Mouse (Mus musculus) CH12.LX (cell line): ENCODE measurements around the gene H2-Eb2. TPM values are rescaled to one million over a fixed set of nuclear protein-coding genes. Genes with fewer than 3 reads are reported as not detected.
A peak's percentile ranks its signal among the peaks of the same experiment; 100 is the strongest.

Experiments used
- DNase-seq: peaks from one replicate; pipeline ENCODE4 v3.0.0-alpha.2; 2013; ENCODE audit errors: extremely low read depth
- H3K27ac ChIP-seq: 2 replicates; pipeline ENCODE4 v1.5.1; 2012; ENCODE audit warnings: low read depth, mild to moderate bottlenecking, control low read depth, moderate library complexity; ENCODE audit not compliant: insufficient read depth
- H3K27me3 ChIP-seq: replicated peaks from 2 replicates; pipeline ENCODE3; 2012; ENCODE audit warnings: inconsistent platforms
- H3K36me3 ChIP-seq, 2 experiments: replicated peaks in 1 of 2; 2 replicates each; pipeline versions ENCODE3 to v1.6.1; 2012; ENCODE audit warnings: inconsistent platforms in 1 of 2, low read length in 1 of 2, mild to moderate bottlenecking in 1 of 2, mixed read lengths in 1 of 2, moderate library complexity in 1 of 2; ENCODE audit not compliant: control insufficient read depth in 1 of 2, insufficient read depth in 1 of 2
- H3K4me1 ChIP-seq, 2 experiments: 2 replicates each; pipeline ENCODE4 v1.6.1; 2012; ENCODE audit warnings: inconsistent platforms in 1 of 2, moderate library complexity in 1 of 2; ENCODE audit not compliant: insufficient read depth in 2 of 2, control insufficient read depth in 1 of 2
- H3K4me2 ChIP-seq: 2 replicates; pipeline ENCODE4 v1.6.1; 2012; ENCODE audit warnings: low read depth, mild to moderate bottlenecking, control low read depth; ENCODE audit not compliant: poor library complexity, insufficient read depth, severe bottlenecking
- H3K4me3 ChIP-seq, 3 experiments: fragments of 150-350 bp in 1 of 3; sonication (generic) in 1 of 3; replicated peaks in 1 of 3; 2 replicates each; pipeline versions ENCODE3 to v1.5.1; 2011 to 2012; ENCODE audit warnings: low read depth in 2 of 3, low read length in 2 of 3, mild to moderate bottlenecking in 2 of 3, moderate library complexity in 2 of 3, control low read depth in 1 of 3, improper control_type of control experiment in 1 of 3, inconsistent platforms in 1 of 3, mixed read lengths in 1 of 3; ENCODE audit not compliant: poor library complexity in 1 of 3
- H3K79me2 ChIP-seq: replicated peaks from 2 replicates; pipeline ENCODE4 v1.6.1; 2012; ENCODE audit warnings: mild to moderate bottlenecking, moderate library complexity; ENCODE audit not compliant: control insufficient read depth, poor library complexity, insufficient read depth, severe bottlenecking; ENCODE audit errors: extremely low read depth
- H3K9ac ChIP-seq: 2 replicates; pipeline ENCODE4 v1.6.1; 2012; ENCODE audit warnings: low read depth, mild to moderate bottlenecking, control low read depth, moderate library complexity; ENCODE audit not compliant: insufficient read depth
- H3K9me3 ChIP-seq: replicated peaks from 2 replicates; pipeline ENCODE3; 2012; ENCODE audit warnings: low read length, inconsistent platforms, mixed read lengths
- BHLHE40 ChIP-seq: IDR thresholded peaks from 2 replicates; pipeline ENCODE4 v1.6.1; 2011; ENCODE audit warnings: mild to moderate bottlenecking, low read depth, low read length, improper control_type of control experiment
- CHD1 ChIP-seq: IDR thresholded peaks from 2 replicates; pipeline ENCODE4 v1.6.1; 2012; ENCODE audit warnings: low read depth, low read length, improper control_type of control experiment, inconsistent platforms
- CHD2 ChIP-seq: IDR thresholded peaks from 2 replicates; pipeline ENCODE4 v1.6.1; 2011; ENCODE audit warnings: low read length, improper control_type of control experiment
- CTCF ChIP-seq, 2 experiments: IDR thresholded peaks in 1 of 2; conservative IDR thresholded peaks in 1 of 2; 2 replicates each; pipeline ENCODE4 v1.5.1; 2011 to 2012; ENCODE audit warnings: low read depth in 2 of 2, low read length in 2 of 2, improper control_type of control experiment in 1 of 2, inconsistent platforms in 1 of 2, mild to moderate bottlenecking in 1 of 2, moderate library complexity in 1 of 2
- E2F4 ChIP-seq: IDR thresholded peaks from 2 replicates; pipeline ENCODE4 v1.6.1; 2011; ENCODE audit warnings: low read depth, low read length, improper control_type of control experiment; ENCODE audit not compliant: insufficient replicate concordance
- ELF1 ChIP-seq: IDR thresholded peaks from 2 replicates; pipeline ENCODE4 v1.6.1; 2014; ENCODE audit warnings: low read depth, mild to moderate bottlenecking, inconsistent platforms, low read length, improper control_type of control experiment
- EP300 ChIP-seq: IDR thresholded peaks from 2 replicates; pipeline ENCODE4 v1.6.1; 2011; ENCODE audit warnings: low read length, improper control_type of control experiment
- ETS1 ChIP-seq: conservative IDR thresholded peaks from 2 replicates; pipeline ENCODE4 v1.6.1; 2012; ENCODE audit warnings: low read depth, mild to moderate bottlenecking, inconsistent platforms, low read length, improper control_type of control experiment, moderate library complexity
- GABPA ChIP-seq: IDR thresholded peaks from 2 replicates; pipeline ENCODE4 v1.6.1; 2012; ENCODE audit warnings: low read depth, low read length, improper control_type of control experiment, inconsistent platforms; ENCODE audit not compliant: insufficient replicate concordance
- HCFC1 ChIP-seq: IDR thresholded peaks from 2 replicates; pipeline ENCODE4 v1.6.1; 2012; ENCODE audit warnings: low read depth, mild to moderate bottlenecking, inconsistent platforms, low read length, improper control_type of control experiment
- IRF4 ChIP-seq: IDR thresholded peaks from 2 replicates; pipeline ENCODE4 v1.6.1; 2014; ENCODE audit warnings: low read depth, mild to moderate bottlenecking, inconsistent platforms, low read length, improper control_type of control experiment
- JUN ChIP-seq: IDR thresholded peaks from 2 replicates; pipeline ENCODE4 v1.6.1; 2011; ENCODE audit warnings: low read depth, mild to moderate bottlenecking, low read length, improper control_type of control experiment, moderate library complexity; ENCODE audit not compliant: insufficient read depth
- JUND ChIP-seq: conservative IDR thresholded peaks from 2 replicates; pipeline ENCODE4 v1.6.1; 2011; ENCODE audit warnings: low read depth, low read length, improper control_type of control experiment
- KAT2A ChIP-seq: IDR thresholded peaks from 2 replicates; pipeline ENCODE4 v1.6.1; 2012; ENCODE audit warnings: low read length, improper control_type of control experiment, inconsistent platforms; ENCODE audit not compliant: insufficient replicate concordance
- MAFK ChIP-seq: IDR thresholded peaks from 2 replicates; pipeline ENCODE4 v1.6.1; 2011; ENCODE audit warnings: low read length, improper control_type of control experiment; ENCODE audit not compliant: insufficient replicate concordance
- MAX ChIP-seq: IDR thresholded peaks from 2 replicates; pipeline ENCODE4 v1.6.1; 2011; ENCODE audit warnings: low read length, improper control_type of control experiment
- MAZ ChIP-seq: IDR thresholded peaks from 2 replicates; pipeline ENCODE4 v1.6.1; 2012; ENCODE audit warnings: low read depth, mild to moderate bottlenecking, inconsistent platforms, low read length, improper control_type of control experiment, moderate library complexity
- MEF2A ChIP-seq: IDR thresholded peaks from 2 replicates; pipeline ENCODE4 v1.6.1; 2014; ENCODE audit warnings: low read depth, mild to moderate bottlenecking, inconsistent platforms, low read length, improper control_type of control experiment, borderline replicate concordance
- MXI1 ChIP-seq: IDR thresholded peaks from 2 replicates; pipeline ENCODE4 v1.6.1; 2011; ENCODE audit warnings: mild to moderate bottlenecking, low read depth, low read length, improper control_type of control experiment
- MYC ChIP-seq: IDR thresholded peaks from 2 replicates; pipeline ENCODE4 v1.6.1; 2011; ENCODE audit warnings: low read depth, mild to moderate bottlenecking, improper control_type of control experiment, low read length
- NELFE ChIP-seq: IDR thresholded peaks from 2 replicates; pipeline ENCODE4 v1.6.1; 2011; ENCODE audit warnings: low read depth, low read length, improper control_type of control experiment
- NRF1 ChIP-seq: IDR thresholded peaks from 2 replicates; pipeline ENCODE4 v1.6.1; 2014; ENCODE audit warnings: low read depth, mild to moderate bottlenecking, inconsistent platforms, low read length, improper control_type of control experiment, moderate library complexity
- PAX5 ChIP-seq: IDR thresholded peaks from 2 replicates; pipeline ENCODE4 v1.6.1; 2012; ENCODE audit warnings: low read length, inconsistent platforms, mixed read lengths
- POLR2A ChIP-seq: IDR thresholded peaks from 2 replicates; pipeline ENCODE4 v1.6.1; 2011; ENCODE audit warnings: low read depth, mild to moderate bottlenecking, improper control_type of control experiment, low read length
- POLR2AphosphoS2 ChIP-seq: IDR thresholded peaks from 2 replicates; pipeline ENCODE4 v1.6.1; 2011; ENCODE audit warnings: low read depth, low read length, improper control_type of control experiment
- RAD21 ChIP-seq: IDR thresholded peaks from 2 replicates; pipeline ENCODE4 v1.6.1; 2011; ENCODE audit warnings: low read depth, mild to moderate bottlenecking, low read length, improper control_type of control experiment, moderate library complexity
- RCOR1 ChIP-seq: conservative IDR thresholded peaks from 2 replicates; pipeline ENCODE4 v1.6.1; 2012; ENCODE audit warnings: low read depth, mild to moderate bottlenecking, inconsistent platforms, low read length, improper control_type of control experiment
- SIN3A ChIP-seq: IDR thresholded peaks from 2 replicates; pipeline ENCODE4 v1.6.1; 2012; ENCODE audit warnings: low read length, improper control_type of control experiment, inconsistent platforms
- SMC3 ChIP-seq: IDR thresholded peaks from 2 replicates; pipeline ENCODE4 v1.6.1; 2011; ENCODE audit warnings: low read depth, low read length, improper control_type of control experiment
- TBP ChIP-seq: conservative IDR thresholded peaks from 2 replicates; pipeline ENCODE4 v1.6.1; 2011; ENCODE audit warnings: low read depth, low read length, improper control_type of control experiment
- TCF12 ChIP-seq: IDR thresholded peaks from 2 replicates; pipeline ENCODE4 v1.6.1; 2014; ENCODE audit warnings: low read depth, mild to moderate bottlenecking, inconsistent platforms, low read length, improper control_type of control experiment
- UBTF ChIP-seq: IDR thresholded peaks from 2 replicates; pipeline ENCODE4 v1.6.1; 2012; ENCODE audit warnings: low read depth, mild to moderate bottlenecking, inconsistent platforms, low read length, improper control_type of control experiment, moderate library complexity
- USF1 ChIP-seq: IDR thresholded peaks from 2 replicates; pipeline ENCODE4 v1.6.1; 2014; ENCODE audit warnings: low read depth, mild to moderate bottlenecking, inconsistent platforms, low read length, improper control_type of control experiment
- USF2 ChIP-seq: conservative IDR thresholded peaks from 2 replicates; pipeline ENCODE4 v1.6.1; 2011; ENCODE audit warnings: low read depth, low read length, improper control_type of control experiment
- ZC3H11A ChIP-seq: IDR thresholded peaks from 2 replicates; pipeline ENCODE4 v1.6.1; 2012; ENCODE audit warnings: low read depth, mild to moderate bottlenecking, inconsistent platforms, low read length, improper control_type of control experiment
- ZKSCAN1 ChIP-seq: IDR thresholded peaks from 2 replicates; pipeline ENCODE4 v1.6.1; 2012; ENCODE audit warnings: low read depth, inconsistent platforms, low read length, improper control_type of control experiment, borderline replicate concordance
- ZMIZ1 ChIP-seq: IDR thresholded peaks from 2 replicates; pipeline ENCODE4 v1.6.1; 2012; ENCODE audit warnings: low read depth, mild to moderate bottlenecking, inconsistent platforms, low read length, improper control_type of control experiment
- ZNF384 ChIP-seq: IDR thresholded peaks from 2 replicates; pipeline ENCODE4 v1.6.1; 2012; ENCODE audit warnings: low read depth, low read length, improper control_type of control experiment, inconsistent platforms
- dilution Hi-C: fragments of 300-500 bp; cut with MboI; formaldehyde crosslinking; loops from 2 replicates; pipeline ENCODE4 v1.14.3; 2020; ENCODE audit warnings: low sequenced_read_pairs; ENCODE audit not compliant: extremely low pct_unique_long_range_greater_than_20kb, extremely low pct_ligation_motif_present
- in situ Hi-C: fragments of 300-500 bp; cut with MboI; formaldehyde crosslinking; loops from 3 replicates; pipeline ENCODE4 v1.14.3; 2019; ENCODE audit warnings: low sequenced_read_pairs, low pct_ligation_motif_present, low pct_unique_long_range_greater_than_20kb, mixed read lengths
- polyA plus RNA-seq: library from polyadenylated mRNA; unstranded; fragments of >175 nt; gene quantifications from 2 replicates; pipeline ENCODE4 v1.2.1, GENCODE M21; 2012; ENCODE audit warnings: low read depth; ENCODE audit not compliant: insufficient read length
- total RNA-seq, 2 experiments: library from RNA; depleted of rRNA; stranded (reverse); fragments of 300-350 nt in 1 of 2; fragments of >200 nt in 1 of 2; gene quantifications; 2 replicates each; pipeline ENCODE4 v1.2.3; 2012 to 2014

H2-Eb2 gene
- total and polyA plus RNA-seq, 3 experiments, result 5.8 to 11.4 (median 10.9) TPM

DNA sequence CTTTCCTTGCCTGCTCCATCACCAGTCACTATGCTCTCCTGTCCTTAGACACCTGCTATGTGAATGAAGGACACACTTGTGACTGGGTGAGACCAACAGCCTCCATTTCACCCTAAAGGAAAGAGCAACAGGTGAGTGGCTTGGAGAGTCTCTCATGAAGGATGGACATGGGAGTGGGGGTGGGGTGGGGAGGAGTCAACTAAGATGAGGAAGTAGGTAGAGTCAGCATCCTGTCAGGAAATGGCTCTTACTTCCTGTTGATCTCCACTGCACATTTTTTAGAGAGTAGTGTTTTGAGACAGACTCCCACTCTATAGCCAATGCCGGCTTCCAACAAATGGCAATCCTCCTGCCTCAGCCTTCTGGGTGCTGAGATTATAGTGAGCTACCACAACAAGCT is 29.5 kb downstream of the H2-Eb2 start:
- TF ChIP-seq SMC3 (no peak), HCFC1 (peak; percentile 55; the same call in 1 of the 2 replicates), CHD2 (0 out of 2 replicates have a peak, but pooled peaks have one; percentile 58), MYC (0 out of 2 replicates have a peak, but pooled peaks have one; percentile 50), E2F4 (0 out of 2 replicates have a peak, but pooled peaks have one; percentile 40), UBTF (no peak), CTCF (conservative IDR thresholded peaks at IDR 0.05 in 1 of 2, IDR thresholded peaks at IDR 0.05 in 1 of 2; ENCODE audit: low read depth in 2 of 2, low read length in 2 of 2) (no peak), NELFE (0 out of 2 replicates have a peak, but pooled peaks have one; percentile 37), NRF1 (no peak), BHLHE40 (peak; percentile 26; the same call in 1 of the 2 replicates), USF1 (no peak), RCOR1 (no peak), MAFK (no peak), TCF12 (peak; percentile 56; the same call in 1 of the 2 replicates), EP300 (peak; percentile 42; the same call in 1 of the 2 replicates), PAX5 (no peak), IRF4 (peak; percentile 69), ZNF384 (0 out of 2 replicates have a peak, but pooled peaks have one; percentile 20), ZC3H11A (no peak), CHD1 (no peak), GABPA (no peak), ELF1 (peak; percentile 88), MXI1 (no peak), USF2 (no peak), ETS1 (0 out of 2 replicates have a peak, but pooled peaks have one; percentile 11), POLR2AphosphoS2 (no peak), KAT2A (0 out of 2 replicates have a peak, but pooled peaks have one; percentile 27), MAX (no peak; the same call in 1 of the 2 replicates), POLR2A (peak; percentile 44), ZMIZ1 (no peak), RAD21 (no peak), MEF2A (no peak), JUND (no peak), TBP (peak; percentile 53; the same call in 1 of the 2 replicates), ZKSCAN1 (no peak), JUN (no peak), SIN3A (no peak), MAZ (no peak)
- TF ChIP-seq, all 38 proteins: peak for 15
- Histone ChIP-seq H3K27ac (no peak overlapping the region), H3K4me3 (peak overlapping the region in 2 of 3 experiments; percentile 16 to 28), H3K36me3 (no peaks in the 10 kb centered on the region), H3K27me3 (no peaks in the 10 kb centered on the region), H3K9me3 (peaks cover 5% of the 10 kb centered on the region), H3K79me2 (no peaks in the 10 kb centered on the region), H3K9ac (no peak overlapping the region), H3K4me2 (no peak overlapping the region), H3K4me1 (peaks cover 18 to 21% of the 10 kb centered on the region in 2 experiments)
- in situ Hi-C loops (no loop called here), dilution Hi-C loops (no loop called here)
- DNase-seq, result peak; percentile 77
